Mouse (Mus musculus): ENCODE results near the gene Rec114. TPM values are rescaled to one million over a fixed set of nuclear protein-coding genes. Genes with fewer than 3 reads are reported as not detected.

The Rec114 gene
- polyA plus RNA-seq, 1 experiment from 2014 or later = 1.4 TPM

DNA sequence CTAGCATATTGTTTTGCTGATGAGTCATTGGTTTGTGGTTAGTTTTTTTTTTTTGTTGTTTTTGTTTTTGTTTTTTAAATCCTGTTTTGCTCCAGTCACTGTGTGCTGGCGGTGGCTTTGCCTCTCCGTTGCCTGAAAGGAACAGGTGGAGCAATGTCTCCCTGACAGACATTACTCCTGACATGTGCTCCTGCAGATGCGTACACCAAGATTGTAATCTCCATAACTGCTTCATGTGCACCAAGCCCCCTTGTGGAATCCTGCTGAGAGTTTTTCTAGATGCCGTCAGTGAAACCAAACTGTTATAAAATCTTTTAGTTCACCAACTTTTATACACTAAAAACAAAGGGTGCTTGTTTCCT is 94.5 kb downstream of the Rec114 start:
- Histone ChIP-seq H3K27ac (no peak overlapping the region), H3K9ac (replicated peaks) (no peak overlapping the region), H3K4me1 (replicated peaks) (no peaks in the 10 kb centered on the region; the same call in 1 of the 2 replicates), H3K4me2 (no peak overlapping the region), H3K9me3 (no peaks in the 10 kb centered on the region), H3K36me3 (peaks cover 16% of the 10 kb centered on the region), H3K27me3 (no peaks in the 10 kb centered on the region), H3K4me3 (replicated peaks) (no peak overlapping the region)
- WGBS = 80% methylated on average over 4 of the region's 4 CpGs
- no peak for ATAC-seq (ENCODE audit: insufficient number of reproducible peaks, insufficient read depth, low FRiP score, low TSS enrichment, low read depth)

DNA sequence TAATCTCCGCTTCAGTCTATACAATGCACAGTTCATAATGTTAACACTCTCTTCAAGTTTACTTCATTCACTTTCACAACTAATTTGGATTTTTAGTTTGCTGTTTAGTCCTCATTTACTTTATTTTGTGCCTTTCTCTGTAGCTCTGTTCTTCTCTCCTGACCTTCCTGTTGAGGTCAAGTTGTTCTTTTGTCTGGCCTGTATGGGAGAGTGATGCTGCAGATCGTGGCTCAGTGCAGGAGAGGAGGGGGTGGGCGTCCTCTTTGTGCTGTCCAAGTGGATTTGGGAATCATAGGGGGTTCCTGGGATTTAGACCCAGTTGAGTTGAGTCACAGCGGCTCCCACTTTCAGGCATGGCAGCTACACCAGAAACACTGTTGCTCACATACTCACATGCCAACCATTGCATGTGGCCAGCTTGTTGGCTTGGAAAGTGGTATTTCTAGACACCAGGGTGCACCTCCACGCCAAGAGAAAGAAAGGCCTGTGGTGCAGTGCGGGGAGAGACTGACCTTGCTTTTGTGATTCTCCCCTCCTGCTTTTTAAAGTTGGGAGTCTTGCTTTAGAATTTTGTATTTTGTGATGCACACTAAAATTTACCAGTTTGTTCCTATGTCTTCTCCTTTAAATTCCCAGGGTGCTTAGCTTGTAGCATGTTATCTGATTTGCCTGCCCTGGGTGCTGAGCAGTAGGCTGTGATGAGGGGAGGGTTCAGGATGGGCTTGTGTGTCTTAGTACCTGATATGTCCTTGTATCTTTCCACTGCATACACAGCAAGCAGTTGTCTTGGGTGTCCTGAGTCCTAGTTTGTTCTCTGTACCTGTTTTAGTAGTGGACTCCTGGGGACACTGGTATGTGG is 95.1 kb downstream of the Rec114 start:
- Histone ChIP-seq H3K4me2 (no peak overlapping the region), H3K4me1 (replicated peaks) (no peaks in the 10 kb centered on the region; the same call in 1 of the 2 replicates), H3K4me3 (replicated peaks) (no peak overlapping the region), H3K9me3 (no peaks in the 10 kb centered on the region), H3K36me3 (peaks cover 21% of the 10 kb centered on the region), H3K27ac (no peak overlapping the region), H3K9ac (replicated peaks) (no peak overlapping the region), H3K27me3 (no peaks in the 10 kb centered on the region)
- WGBS = 89% methylated on average over 6 of the region's 6 CpGs
- ATAC-seq (ENCODE audit: insufficient number of reproducible peaks, insufficient read depth, low FRiP score, low TSS enrichment, low read depth) = no peak

DNA sequence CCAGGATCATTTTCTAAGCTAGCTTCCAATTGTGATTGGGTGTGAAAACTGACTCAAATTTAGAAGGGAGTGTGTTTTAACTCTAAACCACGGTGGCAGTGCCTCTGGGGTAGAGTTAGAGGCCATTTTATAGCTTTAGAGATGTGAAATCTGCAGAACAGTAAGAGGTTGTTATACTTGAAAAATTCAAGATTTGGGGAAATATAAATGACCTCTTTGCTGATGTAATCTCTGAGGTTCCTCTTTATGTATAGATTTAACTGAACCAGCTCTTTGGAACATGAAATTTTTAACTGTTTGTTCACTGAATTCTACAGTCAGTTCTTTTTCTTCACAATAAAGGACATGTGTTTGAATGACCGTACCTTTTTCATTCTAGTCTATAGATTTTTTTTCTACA is 113.3 kb downstream of the Rec114 start:
- H3K4me1 ChIP-seq (replicated peaks) = peaks cover 3% of the 10 kb centered on the region; the same call in 1 of the 2 replicates
- H3K27ac ChIP-seq = no peak overlapping the region
- no peak for ATAC-seq (ENCODE audit: insufficient number of reproducible peaks, insufficient read depth, low FRiP score, low TSS enrichment, low read depth)
- 68% methylated on average over 2 of the region's 2 CpGs for WGBS
- no peak overlapping the region for H3K9ac ChIP-seq (replicated peaks)
- H3K27me3 ChIP-seq = no peaks in the 10 kb centered on the region
- peaks cover 27% of the 10 kb centered on the region for H3K36me3 ChIP-seq
- no peak overlapping the region for H3K4me2 ChIP-seq
- H3K4me3 ChIP-seq (replicated peaks) = no peak overlapping the region
- no peaks in the 10 kb centered on the region for H3K9me3 ChIP-seq

DNA sequence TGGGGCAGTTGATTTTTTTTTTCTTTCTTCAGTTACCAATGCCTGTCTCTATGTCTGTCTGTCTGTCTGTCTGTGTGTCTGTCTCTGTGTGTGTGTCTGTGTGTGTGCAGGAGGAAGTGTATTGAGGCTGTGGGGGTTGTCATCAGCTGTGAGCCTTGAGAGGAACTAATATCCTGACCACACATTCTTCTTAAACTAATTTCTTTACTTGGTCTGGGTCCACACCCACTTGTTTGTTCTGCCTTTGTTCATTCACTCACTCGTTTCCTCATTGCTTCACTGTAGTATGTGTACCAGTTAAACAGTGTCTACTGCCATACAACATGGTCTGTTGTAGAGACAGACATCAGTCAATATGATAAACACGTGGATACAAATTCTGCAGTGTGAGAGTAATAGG is 116.6 kb downstream of the Rec114 start:
- H3K4me1 ChIP-seq (replicated peaks) = peaks cover 3% of the 10 kb centered on the region; the same call in 1 of the 2 replicates
- H3K9ac ChIP-seq (replicated peaks) = no peak overlapping the region
- H3K27ac ChIP-seq = no peak overlapping the region
- no peak for ATAC-seq (ENCODE audit: insufficient number of reproducible peaks, insufficient read depth, low FRiP score, low TSS enrichment, low read depth)
- H3K36me3 ChIP-seq = peaks cover 19% of the 10 kb centered on the region
- H3K27me3 ChIP-seq = no peaks in the 10 kb centered on the region
- no peaks in the 10 kb centered on the region for H3K9me3 ChIP-seq
- no peak overlapping the region for H3K4me2 ChIP-seq
- H3K4me3 ChIP-seq (replicated peaks) = no peak overlapping the region
- WGBS = 88% methylated on average over 2 of the region's 2 CpGs

DNA sequence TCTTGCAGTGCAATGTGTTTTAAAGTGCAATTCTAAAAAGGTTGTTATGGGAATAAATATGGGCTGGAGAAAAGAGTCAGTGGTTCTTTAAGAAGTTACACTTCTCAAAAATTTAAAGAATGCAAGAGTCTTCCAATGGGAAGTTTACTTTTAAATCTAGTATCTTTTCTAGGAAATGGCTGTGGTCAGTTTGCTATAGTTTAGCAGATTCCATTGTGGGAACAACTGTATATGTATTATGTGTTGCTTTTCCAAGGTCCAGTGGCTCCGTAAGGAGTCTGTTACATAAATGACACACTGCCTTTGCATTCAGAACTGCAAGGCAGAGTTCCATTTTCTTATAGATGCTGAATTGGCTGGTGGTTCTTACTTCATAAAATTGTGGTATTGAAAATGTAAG is 120.8 kb downstream of the Rec114 start:
- Histone ChIP-seq H3K9ac (replicated peaks) (no peak overlapping the region), H3K36me3 (peaks cover 11% of the 10 kb centered on the region), H3K4me3 (replicated peaks) (no peak overlapping the region), H3K4me1 (replicated peaks) (no peaks in the 10 kb centered on the region), H3K4me2 (no peak overlapping the region), H3K27me3 (no peaks in the 10 kb centered on the region), H3K9me3 (no peaks in the 10 kb centered on the region), H3K27ac (no peak overlapping the region)
- no peak for ATAC-seq (ENCODE audit: insufficient number of reproducible peaks, insufficient read depth, low FRiP score, low TSS enrichment, low read depth)
- WGBS = 93% methylated on average over 1 of the region's 1 CpGs

DNA sequence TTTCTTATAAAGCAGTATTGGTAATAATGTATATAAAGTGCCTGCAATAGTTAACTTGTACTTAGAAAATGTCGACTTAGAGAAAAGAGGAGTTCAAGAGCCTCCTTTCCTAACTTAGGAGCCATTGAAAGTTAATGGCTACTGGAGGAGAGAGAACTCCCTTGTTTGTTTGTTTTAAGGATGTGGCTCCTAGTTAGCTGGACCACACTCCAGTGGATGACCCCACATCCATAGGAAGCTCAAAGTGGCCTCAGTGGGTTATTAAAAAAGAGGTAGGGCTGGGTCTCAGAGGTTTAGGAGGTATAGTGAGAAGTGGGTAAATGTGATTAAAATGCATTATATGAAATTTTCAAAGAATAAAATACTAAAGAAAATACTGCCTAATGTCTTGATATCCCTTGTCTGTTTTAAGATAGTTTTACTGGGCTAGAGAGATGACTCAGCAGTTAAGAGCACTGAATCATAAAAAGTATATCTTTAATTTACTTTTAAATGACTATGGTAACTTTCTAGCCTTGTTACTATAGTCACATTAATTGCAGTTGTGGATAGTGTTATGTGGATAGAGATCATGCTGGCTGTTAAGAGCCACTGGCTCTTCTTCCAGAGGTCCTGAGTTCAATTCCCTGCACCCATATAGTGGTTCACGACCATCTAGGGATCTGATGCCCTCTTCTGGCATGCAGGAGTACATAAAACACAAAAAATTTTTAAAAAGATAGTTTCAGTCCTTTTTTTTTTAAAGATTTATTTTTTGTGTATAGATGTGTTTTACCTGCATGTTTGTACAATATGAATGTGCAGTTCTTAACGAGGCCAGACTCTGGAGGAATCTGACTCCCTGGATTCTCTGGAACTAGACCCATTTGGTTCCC is 128.5 kb downstream of the Rec114 start:
- Histone ChIP-seq H3K27ac (no peak overlapping the region), H3K9me3 (no peaks in the 10 kb centered on the region), H3K27me3 (no peaks in the 10 kb centered on the region), H3K4me2 (no peak overlapping the region), H3K4me3 (replicated peaks) (no peak overlapping the region), H3K9ac (replicated peaks) (no peak overlapping the region), H3K4me1 (replicated peaks) (0 out of 2 replicates have a peak, but pooled peaks cover 3% of the 10 kb centered on the region), H3K36me3 (no peaks in the 10 kb centered on the region)
- ATAC-seq (ENCODE audit: insufficient number of reproducible peaks, insufficient read depth, low FRiP score, low TSS enrichment, low read depth) = no peak
- WGBS = 69% methylated on average over 3 of the region's 3 CpGs

DNA sequence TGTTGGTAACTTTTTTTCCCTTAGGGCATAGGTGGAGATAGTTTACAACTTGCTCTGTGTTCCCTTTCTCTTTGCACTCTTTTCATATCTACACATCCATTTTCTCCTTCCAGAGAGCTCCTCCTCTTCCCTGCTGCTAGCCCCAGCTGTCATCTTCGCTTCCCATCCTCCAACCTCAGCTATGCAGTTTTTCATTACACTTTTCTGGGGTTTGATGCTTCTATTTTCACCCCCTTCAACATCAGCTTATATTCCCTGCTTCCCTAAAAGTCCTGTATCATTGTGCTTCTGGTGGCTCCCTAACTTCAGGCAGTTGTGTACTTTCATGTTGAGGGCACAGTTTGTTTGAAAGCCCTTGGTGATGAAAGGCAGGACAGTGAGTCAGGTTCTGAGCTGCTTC is 130.0 kb downstream of the Rec114 start:
- 87% methylated on average over 1 of the region's 1 CpGs for WGBS
- no peak for ATAC-seq (ENCODE audit: insufficient number of reproducible peaks, insufficient read depth, low FRiP score, low TSS enrichment, low read depth)
- Histone ChIP-seq H3K4me2 (no peak overlapping the region), H3K4me3 (replicated peaks) (no peak overlapping the region), H3K36me3 (no peaks in the 10 kb centered on the region), H3K27ac (no peak overlapping the region), H3K4me1 (replicated peaks) (0 out of 2 replicates have a peak, but pooled peaks cover 3% of the 10 kb centered on the region), H3K9ac (replicated peaks) (no peak overlapping the region), H3K9me3 (no peaks in the 10 kb centered on the region), H3K27me3 (no peaks in the 10 kb centered on the region)

Other genes with a start within 250 kb of the Rec114 start
- 56.4 and 68.6 TPM in 2 replicates for gene Cd276, start 188.5 kb downstream of the Rec114 start, polyA plus RNA-seq (2016; fragmentation: Nextera tagmentation; extraction: Ambion mirVana)
- 64.5 and 70.2 TPM in 2 replicates for gene Nptn, start 161.7 kb downstream of the Rec114 start, polyA plus RNA-seq (2016; fragmentation: Nextera tagmentation; extraction: Ambion mirVana)
- 0.27 and 0.29 TPM in 2 replicates for gene Hcn4, start 79.4 kb upstream of the Rec114 start, polyA plus RNA-seq (2016; fragmentation: Nextera tagmentation; extraction: Ambion mirVana)

Data from limb, embryonic 12.5 days (tissue).